Mouse (Mus musculus): ENCODE data around the gene Efna4.

DNA sequence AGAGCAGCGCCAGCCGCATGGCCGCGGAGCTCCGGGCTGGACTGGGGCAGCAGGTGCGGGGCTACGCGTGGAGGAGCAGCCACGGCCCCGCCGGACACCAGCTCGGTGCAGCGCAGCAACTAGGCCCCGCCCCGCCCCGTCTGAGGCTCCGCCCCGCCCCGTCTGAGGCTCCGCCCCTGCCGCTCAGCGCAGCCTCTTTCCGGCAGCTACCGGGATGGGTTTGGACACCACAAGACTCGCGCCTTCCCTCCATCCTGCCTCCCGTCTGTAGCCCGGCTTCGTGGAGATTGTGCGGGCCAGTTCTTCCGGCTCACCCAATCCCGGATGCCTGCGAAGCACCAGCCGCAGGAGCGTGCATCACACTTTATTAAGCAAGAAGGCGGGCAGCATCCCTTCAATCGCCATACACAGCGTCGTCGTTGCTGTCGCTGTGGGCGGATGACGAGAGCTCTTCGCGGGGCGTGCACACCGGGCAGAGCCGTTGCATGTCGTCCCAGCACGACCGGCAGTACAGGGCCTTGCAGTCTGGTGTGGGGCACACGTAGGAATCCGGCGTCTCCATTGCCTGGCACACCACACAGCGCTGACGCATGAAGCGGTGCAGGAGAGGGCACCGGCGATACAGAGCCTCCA, 12.2 kb upstream of the Efna4 start, which contains the start of gene Adam15:
- TF ChIP-seq GATA1 (IDR thresholded peaks at IDR 0.05; ENCODE audit: borderline replicate concordance, low read length) (no peak), FLI1 (IDR thresholded peaks at IDR 0.05; ENCODE audit: low read length) (no peak)

Measured in megakaryocyte, embryonic 14.5 days (primary cell).